Mouse (Mus musculus): ENCODE results near the gene Mafb. TPM values are rescaled to one million over a fixed set of nuclear protein-coding genes. Genes with fewer than 3 reads are reported as not detected.

Mafb gene
- polyA plus RNA-seq (2015; fragmentation: Illumina TruSeq; extraction: RNeasy Lipid Tissue Mini Kit (QIAGEN cat#74804); ENCODE audit: low read depth, low replicate concordance): 10.0 TPM

GRCm38 (mm10) chr2:160366980-160367338 lies at the start of gene Mafb:
Gene Mafb, minus strand, starts transcription at chr2:160367065.

GRCm38 (mm10) chr2:160334111-160334661 lies 32.7 kb downstream of the Mafb start, which contains the start of gene Gm826:
Gene Gm826, minus strand, starts transcription at chr2:160334162.

Other genes starting within 250 kb of the Mafb start
- gene Gm826, start 32.9 kb downstream of the Mafb start, polyA plus RNA-seq (2015; fragmentation: Illumina TruSeq; extraction: RNeasy Lipid Tissue Mini Kit (QIAGEN cat#74804); ENCODE audit: low read depth, low replicate concordance): not detected